Mouse (Mus musculus) hindbrain, embryonic 12.5 days (tissue): ENCODE results near the gene Chd1l. TPM values are rescaled to one million over a fixed set of nuclear protein-coding genes. Genes with fewer than 3 reads are reported as not detected.

Experiments used
- ATAC-seq: fragments of 200-750 bp; cut with Nextera tagmentation; 2 replicates; pipeline ENCODE4 v1.8.0; 2017; ENCODE audit warnings: moderate TSS enrichment; ENCODE audit not compliant: low FRiP score
- H3K27ac ChIP-seq: fragments of 300-500 bp; sonication (generic); 2 replicates; pipeline ENCODE4 v1.5.1; 2016; ENCODE audit warnings: mild to moderate bottlenecking
- H3K27me3 ChIP-seq: fragments of 300-500 bp; sonication (generic); 2 replicates; pipeline ENCODE4 v1.6.1; 2016; ENCODE audit warnings: mild to moderate bottlenecking
- H3K36me3 ChIP-seq: fragments of 300-500 bp; sonication (generic); 2 replicates; pipeline ENCODE4 v1.6.1; 2016; ENCODE audit warnings: mild to moderate bottlenecking
- H3K4me1 ChIP-seq: fragments of 300-500 bp; sonication (generic); 2 replicates; pipeline ENCODE4 v1.6.1; 2016
- H3K4me2 ChIP-seq: fragments of 300-500 bp; sonication (generic); replicated peaks from 2 replicates; pipeline ENCODE4 v1.6.1; 2016; ENCODE audit warnings: mild to moderate bottlenecking
- H3K4me3 ChIP-seq: fragments of 300-500 bp; sonication (generic); 2 replicates; pipeline ENCODE4 v1.5.1; 2016; ENCODE audit warnings: mild to moderate bottlenecking
- H3K9ac ChIP-seq: fragments of 300-500 bp; sonication (generic); 2 replicates; pipeline ENCODE4 v1.6.1; 2016; ENCODE audit warnings: mild to moderate bottlenecking, moderate library complexity
- H3K9me3 ChIP-seq: fragments of 300-500 bp; sonication (generic); replicated peaks from 2 replicates; pipeline ENCODE4 v1.6.1; 2016; ENCODE audit warnings: mild to moderate bottlenecking
- WGBS: fragments of 180-500 bp; shearing (Covaris S2); methylation state at CpG from one replicate; pipeline ENCODE4 v1.1.7; 2016; 5-methylcytosine and 5-hydroxymethylcytosine counted together
- polyA plus RNA-seq: library from polyadenylated mRNA; unstranded; fragments of >200 nt; fragmentation: Nextera tagmentation; extraction: Ambion mirVana; gene quantifications from 2 replicates; pipeline ENCODE4 v1.2.1, GENCODE M21; 2016

The Chd1l gene
- 13.1 and 14.4 TPM in 2 replicates for polyA plus RNA-seq

DNA sequence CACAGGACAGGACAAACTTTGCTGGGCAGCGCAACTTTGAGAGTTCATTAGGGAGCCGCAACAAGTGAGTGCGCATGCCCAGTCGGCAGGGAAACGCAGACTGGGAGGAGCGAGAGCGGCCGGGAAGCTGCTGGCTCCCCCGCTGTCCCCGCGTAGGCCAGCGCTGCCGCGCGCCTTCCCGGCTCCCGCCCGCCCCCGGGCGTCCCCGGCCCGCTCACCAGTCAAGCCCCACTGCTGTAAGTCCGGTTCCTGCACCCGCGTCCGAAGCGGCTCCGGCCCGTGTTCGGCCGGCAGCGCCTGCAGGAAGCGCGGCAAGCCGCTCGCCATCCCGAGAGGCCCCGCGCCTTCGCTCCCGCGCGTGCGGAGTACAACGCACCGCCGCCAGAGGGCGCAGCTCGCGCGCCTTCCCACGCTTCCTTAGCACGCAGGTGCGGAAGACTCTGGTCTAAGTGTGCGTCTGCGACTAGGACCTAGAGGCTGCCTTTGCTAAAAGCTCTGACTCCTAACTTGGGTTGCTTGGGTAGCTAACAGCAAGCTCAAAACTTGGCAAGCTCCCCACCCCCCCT, at the start of gene Chd1l:
Gene Chd1l (minus strand): TSS at position 359 of the 566 bp plus-strand sequence.
- WGBS = 2% methylated on average over 53 of the region's 56 CpGs
- 0 out of 2 replicates have a peak, but pooled peaks cover 6% of the 10 kb centered on the region for H3K4me1 ChIP-seq
- H3K27ac ChIP-seq = peak within 1 kb of the TSS; percentile 88
- peak within 1 kb of the TSS; percentile 90 for H3K9ac ChIP-seq
- no peaks in the 10 kb centered on the region for H3K36me3 ChIP-seq
- H3K4me2 ChIP-seq = peak within 1 kb of the TSS; percentile 51
- H3K9me3 ChIP-seq = no peaks in the 10 kb centered on the region
- peak within 1 kb of the TSS; percentile 91 for H3K4me3 ChIP-seq
- ATAC-seq = peak; percentile 94
- H3K27me3 ChIP-seq = no peaks in the 10 kb centered on the region; the same call in 1 of the 2 replicates

GRCm38 (mm10) chr3:97659746-97660145, 49.7 kb upstream of the Chd1l start:
- H3K27ac ChIP-seq = no peak overlapping the region
- H3K9ac ChIP-seq = no peak overlapping the region
- peaks cover 14% of the 10 kb centered on the region for H3K4me1 ChIP-seq
- no peaks in the 10 kb centered on the region for H3K9me3 ChIP-seq
- H3K27me3 ChIP-seq = no peaks in the 10 kb centered on the region
- ATAC-seq = no peak
- H3K4me3 ChIP-seq = no peak overlapping the region
- H3K4me2 ChIP-seq = peak overlapping the region; percentile 87; the same call in 1 of the 2 replicates
- 82% methylated on average over 7 of the region's 7 CpGs for WGBS
- peaks cover 17% of the 10 kb centered on the region; the same call in 1 of the 2 replicates for H3K36me3 ChIP-seq

DNA sequence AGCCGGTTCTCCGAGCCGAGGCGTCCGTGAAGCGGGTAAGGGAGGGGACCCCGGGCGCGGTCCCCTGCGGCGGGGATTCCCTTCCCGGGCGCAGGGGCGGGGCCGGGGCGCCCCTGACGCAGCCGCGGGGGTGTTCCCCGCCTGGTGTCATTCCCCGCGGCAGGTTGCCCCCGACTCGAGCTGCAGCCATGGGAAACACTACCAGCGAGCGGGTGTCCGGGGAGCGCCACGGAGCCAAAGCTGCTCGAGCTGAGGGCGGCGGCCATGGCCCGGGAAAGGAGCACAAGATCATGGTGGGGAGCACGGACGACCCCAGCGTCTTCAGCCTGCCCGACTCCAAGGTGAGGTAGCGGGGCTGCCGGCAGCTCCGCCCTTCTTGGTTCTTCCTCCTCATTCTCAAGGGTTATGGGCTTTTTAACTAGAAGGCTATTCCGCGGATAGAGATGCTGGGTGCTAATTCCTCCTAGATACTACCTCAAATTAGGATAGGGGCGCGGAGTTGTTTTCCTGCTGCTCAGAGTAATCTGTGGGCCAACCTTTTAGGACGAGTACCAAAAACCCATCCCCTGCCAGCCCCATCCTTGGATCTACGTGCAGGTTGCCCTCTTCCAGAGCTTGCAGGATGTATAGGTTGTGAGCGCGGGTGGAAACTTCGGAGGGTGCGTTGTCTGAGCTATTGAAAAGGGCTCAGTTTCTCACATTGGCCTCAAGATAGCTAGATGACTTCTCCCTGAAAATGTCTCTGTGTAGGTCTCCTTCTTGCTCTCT, 48.6 kb upstream of the Chd1l start:
- no peaks in the 10 kb centered on the region for H3K9me3 ChIP-seq
- H3K4me1 ChIP-seq = peaks cover 14% of the 10 kb centered on the region
- 1% methylated on average over 46 of the region's 50 CpGs for WGBS
- H3K9ac ChIP-seq = peak overlapping the region; percentile 77
- peak overlapping the region; percentile 73 for H3K27ac ChIP-seq
- peaks cover 8% of the 10 kb centered on the region; the same call in 1 of the 2 replicates for H3K36me3 ChIP-seq
- peak overlapping the region; percentile 87 for H3K4me2 ChIP-seq
- ATAC-seq = peak; percentile 85
- no peaks in the 10 kb centered on the region for H3K27me3 ChIP-seq
- H3K4me3 ChIP-seq = peak overlapping the region; percentile 88

- Histone ChIP-seq H3K27ac (peak within 1 kb of the TSS; percentile 73), H3K4me1 (peaks cover 14% of the 10 kb centered on the region), H3K36me3 (0 out of 2 replicates have a peak, but pooled peaks cover 2% of the 10 kb centered on the region), H3K9ac (peak within 1 kb of the TSS; percentile 77), H3K27me3 (no peaks in the 10 kb centered on the region), H3K9me3 (no peaks in the 10 kb centered on the region), H3K4me2 (peak within 1 kb of the TSS; percentile 87), H3K4me3 (peak within 1 kb of the TSS; percentile 88)
- WGBS = 3% methylated on average over 51 of the region's 51 CpGs
- ATAC-seq = peak; percentile 96
These were observed 47.8 kb upstream of the Chd1l start, which contains the start of gene Prkab2 for GRCm38 (mm10) chr3:97657655-97658411. Gene Prkab2 (plus strand): TSS chr3:97658193.

- 84% methylated on average over 8 of the region's 8 CpGs for WGBS
These were observed 44.9 kb upstream of the Chd1l start for GRCm38 (mm10) chr3:97654901-97655300.

GRCm38 (mm10) chr3:97653781-97654180, 43.8 kb upstream of the Chd1l start:
- WGBS = 94% methylated on average over 5 of the region's 5 CpGs
- ATAC-seq = no peak
- Histone ChIP-seq H3K36me3 (no peaks in the 10 kb centered on the region), H3K4me3 (no peak overlapping the region), H3K4me2 (no peak overlapping the region), H3K9me3 (no peaks in the 10 kb centered on the region), H3K27me3 (no peaks in the 10 kb centered on the region), H3K9ac (no peak overlapping the region), H3K27ac (no peak overlapping the region), H3K4me1 (peaks cover 4% of the 10 kb centered on the region)

More at GRCm38 (mm10) chr3:97654901-97655300, 44.9 kb upstream of the Chd1l start:
- H3K4me3 ChIP-seq = no peak overlapping the region
- H3K27me3 ChIP-seq = no peaks in the 10 kb centered on the region
- no peak overlapping the region for H3K27ac ChIP-seq
- no peak overlapping the region for H3K9ac ChIP-seq
- H3K9me3 ChIP-seq = no peaks in the 10 kb centered on the region
- peaks cover 14% of the 10 kb centered on the region for H3K4me1 ChIP-seq
- no peaks in the 10 kb centered on the region for H3K36me3 ChIP-seq
- ATAC-seq = no peak
- H3K4me2 ChIP-seq = no peak overlapping the region

- H3K27me3 ChIP-seq = no peaks in the 10 kb centered on the region
- H3K4me3 ChIP-seq = no peak overlapping the region
- no peaks in the 10 kb centered on the region for H3K36me3 ChIP-seq
- H3K9me3 ChIP-seq = no peaks in the 10 kb centered on the region
- H3K4me1 ChIP-seq = no peaks in the 10 kb centered on the region
- no peak for ATAC-seq
- H3K9ac ChIP-seq = no peak overlapping the region
- WGBS = 82% methylated on average over 10 of the region's 10 CpGs
- H3K27ac ChIP-seq = no peak overlapping the region
- no peak overlapping the region for H3K4me2 ChIP-seq
These were observed 41.6 kb upstream of the Chd1l start for GRCm38 (mm10) chr3:97651604-97652003.

- Histone ChIP-seq H3K27me3 (no peaks in the 10 kb centered on the region), H3K9ac (no peak overlapping the region), H3K4me2 (no peak overlapping the region), H3K36me3 (no peaks in the 10 kb centered on the region), H3K27ac (no peak overlapping the region), H3K4me1 (no peaks in the 10 kb centered on the region), H3K4me3 (no peak overlapping the region), H3K9me3 (no peaks in the 10 kb centered on the region)
- ATAC-seq = no peak
- 84% methylated on average over 6 of the region's 6 CpGs for WGBS
These were observed 39.5 kb upstream of the Chd1l start for GRCm38 (mm10) chr3:97649469-97649868.

- ATAC-seq = no peak
- Histone ChIP-seq H3K9ac (no peak overlapping the region), H3K27ac (no peak overlapping the region), H3K9me3 (no peaks in the 10 kb centered on the region), H3K4me3 (no peak overlapping the region), H3K4me1 (no peaks in the 10 kb centered on the region), H3K36me3 (no peaks in the 10 kb centered on the region), H3K27me3 (no peaks in the 10 kb centered on the region), H3K4me2 (no peak overlapping the region)
- 76% methylated on average over 3 of the region's 3 CpGs for WGBS
These were observed 39.0 kb upstream of the Chd1l start for GRCm38 (mm10) chr3:97649022-97649421.

DNA sequence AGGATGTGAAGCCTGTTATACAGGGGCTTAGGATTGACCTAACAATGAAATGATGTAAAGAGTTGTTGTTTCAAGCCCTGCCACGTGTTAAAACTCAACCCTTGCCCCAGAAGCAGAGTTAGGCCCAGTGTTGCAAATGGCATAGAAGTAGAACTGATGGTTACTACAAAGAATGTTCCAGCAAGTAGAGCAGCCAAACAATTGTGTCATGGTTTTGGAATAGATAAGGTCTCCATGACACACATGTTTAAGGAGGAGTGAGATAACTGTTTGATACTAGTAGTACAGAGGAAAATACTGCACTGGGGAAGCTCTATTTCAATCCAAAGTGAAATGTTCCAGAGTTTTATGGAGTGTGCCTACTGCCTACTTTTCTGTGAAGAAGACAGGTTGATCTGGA, 38.5 kb upstream of the Chd1l start:
- ATAC-seq = no peak
- Histone ChIP-seq H3K4me3 (no peak overlapping the region), H3K9me3 (no peaks in the 10 kb centered on the region), H3K4me2 (no peak overlapping the region), H3K36me3 (no peaks in the 10 kb centered on the region), H3K27ac (no peak overlapping the region), H3K4me1 (no peaks in the 10 kb centered on the region), H3K9ac (no peak overlapping the region), H3K27me3 (no peaks in the 10 kb centered on the region)
- 48% methylated on average over 1 of the region's 1 CpGs for WGBS

- Histone ChIP-seq H3K4me2 (no peak overlapping the region), H3K4me3 (no peak overlapping the region), H3K9me3 (no peaks in the 10 kb centered on the region), H3K27me3 (no peaks in the 10 kb centered on the region), H3K9ac (no peak overlapping the region), H3K27ac (no peak overlapping the region), H3K4me1 (no peaks in the 10 kb centered on the region), H3K36me3 (no peaks in the 10 kb centered on the region)
- ATAC-seq = no peak
- 88% methylated on average over 9 of the region's 9 CpGs for WGBS
These were observed 32.0 kb upstream of the Chd1l start for GRCm38 (mm10) chr3:97642001-97642400.

- H3K9ac ChIP-seq = no peak overlapping the region
- 90% methylated on average over 4 of the region's 4 CpGs for WGBS
- no peaks in the 10 kb centered on the region for H3K27me3 ChIP-seq
- H3K4me3 ChIP-seq = no peak overlapping the region
- H3K4me1 ChIP-seq = no peaks in the 10 kb centered on the region
- H3K4me2 ChIP-seq = no peak overlapping the region
- no peak overlapping the region for H3K27ac ChIP-seq
- ATAC-seq = no peak
- no peaks in the 10 kb centered on the region for H3K36me3 ChIP-seq
- H3K9me3 ChIP-seq = no peaks in the 10 kb centered on the region
These were observed 31.4 kb upstream of the Chd1l start for GRCm38 (mm10) chr3:97641396-97641795.
